Mouse (Mus musculus) testis, postnatal 10 days (tissue): ENCODE results near the gene Spast.
"Not testable (repeated sequence)": the region's sequence is repeated elsewhere in the genome, so short reads cannot be mapped to it uniquely, and the experiment has no call there.

ENCODE experiments used
- DNase-seq: peaks from one replicate; pipeline ENCODE4 v3.0.0; 2021; ENCODE audit warnings: low spot score

Spast gene

GRCm38 (mm10) chr17:74338937-74339804, at the start of gene Spast:
Gene Spast (plus strand): TSS chr17:74338987.
- DNase-seq = peak; percentile 81

- DNase-seq = no peak
These were observed 48.6 kb upstream of the Spast start for GRCm38 (mm10) chr17:74290198-74290597.

DNA sequence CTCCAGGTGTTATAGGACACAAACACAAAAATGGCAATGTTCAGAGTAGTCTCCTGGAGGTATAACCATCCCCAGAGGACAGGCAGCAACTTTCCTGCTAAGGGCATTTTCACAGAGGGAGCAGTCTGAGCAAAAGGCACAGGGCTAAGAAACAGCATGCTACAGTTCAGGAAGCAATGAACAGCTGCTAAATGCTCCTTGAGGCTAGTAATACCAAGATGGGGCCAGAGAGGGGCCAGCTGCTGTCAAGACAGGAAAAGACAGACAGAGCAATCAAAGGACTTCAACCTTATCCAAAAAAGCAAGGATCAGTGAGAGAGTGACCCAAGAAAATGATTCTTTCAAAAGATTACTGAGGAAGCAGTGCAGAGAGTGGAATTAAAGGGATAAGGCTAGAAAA, 47.9 kb upstream of the Spast start:
- no peak for DNase-seq

- no peak for DNase-seq
These were observed 47.0 kb upstream of the Spast start for GRCm38 (mm10) chr17:74291640-74292361.

DNA sequence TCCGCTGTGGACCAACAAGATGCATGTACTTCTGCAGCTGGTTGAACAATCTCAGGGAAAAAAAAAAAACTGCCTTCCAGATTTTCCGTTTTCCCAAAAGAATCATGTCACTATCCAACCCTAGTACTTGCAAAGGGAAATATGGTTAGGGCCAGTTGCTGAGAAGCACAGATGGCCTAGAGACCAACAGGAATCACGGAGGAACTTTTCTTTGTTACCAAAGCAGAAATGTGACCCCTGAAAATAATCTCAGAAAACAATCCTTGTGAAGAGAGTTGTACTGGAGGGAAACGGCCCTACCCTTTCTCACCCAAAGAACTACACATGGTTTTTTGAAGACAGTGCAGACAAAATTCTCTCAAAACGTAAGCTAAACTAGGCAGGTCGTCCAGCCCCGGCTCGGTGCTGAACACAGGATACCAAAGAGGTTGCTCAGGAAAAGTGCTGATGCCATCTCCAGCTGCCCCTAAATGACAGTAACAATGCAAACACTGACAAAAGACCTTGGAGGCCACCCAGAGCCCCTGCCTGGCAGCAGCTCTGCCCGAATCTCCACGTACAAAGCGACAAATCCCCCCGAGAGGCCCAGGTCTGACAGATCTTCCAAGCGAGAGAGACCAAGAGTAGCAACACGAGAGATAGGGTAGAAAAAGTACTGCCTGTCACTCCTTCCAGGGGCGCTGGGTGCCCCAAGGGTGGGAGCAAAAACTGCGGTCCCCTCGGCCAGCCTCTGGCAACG, 44.9 kb upstream of the Spast start:
- DNase-seq = peak; percentile 48

DNA sequence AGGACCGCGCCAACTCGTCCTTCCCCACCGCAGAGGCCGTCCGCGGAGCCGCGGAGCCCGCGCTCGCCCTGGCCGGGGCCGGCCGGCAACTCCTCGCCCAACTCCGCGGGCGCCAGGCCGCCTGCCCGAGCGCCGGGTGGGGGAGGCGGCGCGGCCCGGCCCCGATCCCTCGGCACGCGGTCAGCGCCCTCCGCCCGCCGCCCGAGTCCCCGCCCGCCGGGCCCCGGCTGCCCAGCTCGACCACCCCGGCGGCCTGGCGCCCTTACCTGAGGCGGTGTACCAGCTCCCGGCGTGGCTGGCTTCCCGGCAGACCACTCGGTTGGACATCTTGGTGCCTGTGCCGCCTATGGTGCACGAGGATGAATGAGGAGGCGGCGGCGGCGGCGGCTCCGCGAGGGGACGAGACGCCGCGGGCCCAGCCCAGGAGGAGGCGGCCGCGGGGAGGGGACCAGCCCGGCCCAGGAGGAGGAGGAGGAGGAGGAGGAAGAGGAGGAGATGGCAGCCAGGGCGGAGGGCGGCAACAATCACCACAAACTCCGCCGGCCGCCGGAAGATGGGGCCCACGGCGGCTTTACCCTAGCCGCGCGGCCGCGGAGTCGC, 44.3 kb upstream of the Spast start:
- peak; percentile 83 for DNase-seq

GRCm38 (mm10) chr17:74295026-74295970, 43.5 kb upstream of the Spast start, which contains the start of gene Memo1:
Gene Memo1 (minus strand): TSS chr17:74295521.
- DNase-seq = peak; percentile 89

- DNase-seq = no peak
These were observed 42.5 kb upstream of the Spast start for GRCm38 (mm10) chr17:74296076-74296823.

DNA sequence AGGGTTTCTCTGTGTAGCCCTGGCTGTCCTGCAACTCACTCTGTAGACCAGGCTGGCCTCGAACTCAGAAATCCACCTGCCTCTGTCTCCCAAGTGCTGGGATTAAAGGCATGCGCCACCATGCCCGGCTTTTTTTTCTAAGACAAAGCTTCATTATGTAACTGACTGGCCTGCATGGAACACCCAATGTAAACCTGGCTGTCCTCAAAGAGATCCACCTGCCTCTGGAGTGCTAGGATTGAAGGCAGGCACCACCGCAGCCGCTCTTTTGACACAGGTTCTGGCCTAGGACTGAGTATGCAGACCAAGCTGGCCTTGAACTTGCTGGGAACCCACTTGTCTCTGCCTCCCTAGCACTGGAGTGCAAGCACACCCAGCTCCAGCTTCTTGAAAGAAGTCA, 41.8 kb upstream of the Spast start:
- not testable (repeated sequence) for DNase-seq

DNA sequence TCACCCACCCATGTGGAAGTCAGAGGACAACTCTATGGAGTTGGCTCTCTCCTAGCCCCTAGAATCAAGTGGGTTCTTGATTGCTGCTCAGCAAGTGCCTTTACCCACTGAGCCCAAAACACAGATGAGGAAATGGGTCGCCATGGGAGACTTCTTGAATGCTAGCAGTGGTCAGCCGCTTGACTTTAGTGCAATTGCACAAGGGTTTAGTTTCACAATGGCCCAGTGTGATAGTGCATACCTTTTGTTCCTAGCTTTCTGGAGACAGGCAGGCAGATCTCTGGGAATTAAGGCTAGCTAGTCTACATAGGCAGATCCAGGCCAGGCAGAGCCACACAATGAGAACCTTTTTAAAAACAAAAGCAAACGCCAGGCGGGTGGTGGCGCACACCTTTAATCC, 38.7 kb upstream of the Spast start:
- DNase-seq = no peak

DNA sequence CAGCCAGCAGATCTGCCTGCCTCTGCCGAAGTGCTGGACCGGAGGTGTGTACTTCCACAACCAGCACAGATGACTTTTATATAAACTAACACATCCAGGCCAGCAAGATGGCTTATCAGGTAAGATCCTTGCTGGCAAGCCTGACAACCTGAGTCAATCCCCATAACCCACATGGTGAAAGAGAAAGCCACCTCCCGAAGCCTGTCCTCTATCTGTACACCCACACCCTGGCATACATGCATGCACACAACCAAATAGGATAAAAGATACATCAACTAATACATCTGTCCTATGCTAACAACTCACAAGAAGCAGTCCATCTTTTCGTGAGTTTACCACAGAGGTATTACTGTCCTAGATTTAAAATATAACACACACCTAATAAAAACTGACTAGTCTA, 34.7 kb upstream of the Spast start:
- no peak for DNase-seq

DNA sequence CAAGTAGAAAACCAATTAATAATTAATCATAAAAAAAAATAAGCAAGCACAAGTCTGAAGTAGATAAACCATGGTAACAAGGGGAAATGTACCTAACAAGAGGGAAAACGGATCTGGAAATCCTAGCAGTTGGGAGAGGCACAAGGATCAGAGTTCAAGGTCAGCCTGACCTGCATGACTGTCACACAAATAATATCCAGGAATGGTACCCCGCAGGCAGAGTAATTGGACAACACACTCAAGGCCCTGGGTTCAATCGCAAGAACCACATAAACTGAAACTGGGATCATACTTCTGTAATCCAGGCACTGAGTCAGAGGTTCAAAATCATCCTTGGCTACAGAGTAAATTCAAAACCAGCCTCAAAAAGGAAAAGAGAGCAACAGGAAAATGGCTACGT, 33.2 kb upstream of the Spast start:
- DNase-seq = no peak

- DNase-seq = no peak
These were observed 32.8 kb upstream of the Spast start for GRCm38 (mm10) chr17:74306021-74306420.

GRCm38 (mm10) chr17:74315445-74316308, 23.1 kb upstream of the Spast start:
- DNase-seq = no peak

DNA sequence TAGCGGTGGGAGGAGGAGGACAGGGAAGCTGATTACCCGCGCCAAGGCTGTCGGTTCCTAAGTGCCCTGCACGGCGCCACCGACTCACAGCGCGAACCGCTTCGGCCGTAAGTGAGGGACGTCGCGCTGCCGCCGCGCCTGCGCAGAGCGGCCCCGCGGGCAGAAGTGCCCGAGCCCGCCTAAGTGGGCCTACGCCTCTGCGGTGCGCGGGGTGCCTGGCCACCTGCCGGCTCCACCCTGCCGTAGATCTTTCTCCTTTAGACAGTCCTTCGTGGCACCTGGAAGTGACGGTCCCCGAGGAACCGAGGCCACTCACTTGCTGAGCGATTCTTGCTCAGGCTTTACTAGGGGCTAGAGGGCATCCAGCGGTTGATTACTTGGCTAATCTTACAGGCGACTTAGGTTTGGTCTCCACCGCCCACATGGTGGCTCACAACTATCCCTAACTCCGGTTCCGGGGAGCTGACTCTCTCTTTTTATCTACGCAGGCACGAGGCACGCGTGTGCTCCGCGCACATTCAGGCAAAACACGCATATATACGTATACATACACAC, 22.4 kb upstream of the Spast start:
- peak; percentile 90 for DNase-seq

GRCm38 (mm10) chr17:74318721-74319120, 20.1 kb upstream of the Spast start:
- no peak for DNase-seq

DNA sequence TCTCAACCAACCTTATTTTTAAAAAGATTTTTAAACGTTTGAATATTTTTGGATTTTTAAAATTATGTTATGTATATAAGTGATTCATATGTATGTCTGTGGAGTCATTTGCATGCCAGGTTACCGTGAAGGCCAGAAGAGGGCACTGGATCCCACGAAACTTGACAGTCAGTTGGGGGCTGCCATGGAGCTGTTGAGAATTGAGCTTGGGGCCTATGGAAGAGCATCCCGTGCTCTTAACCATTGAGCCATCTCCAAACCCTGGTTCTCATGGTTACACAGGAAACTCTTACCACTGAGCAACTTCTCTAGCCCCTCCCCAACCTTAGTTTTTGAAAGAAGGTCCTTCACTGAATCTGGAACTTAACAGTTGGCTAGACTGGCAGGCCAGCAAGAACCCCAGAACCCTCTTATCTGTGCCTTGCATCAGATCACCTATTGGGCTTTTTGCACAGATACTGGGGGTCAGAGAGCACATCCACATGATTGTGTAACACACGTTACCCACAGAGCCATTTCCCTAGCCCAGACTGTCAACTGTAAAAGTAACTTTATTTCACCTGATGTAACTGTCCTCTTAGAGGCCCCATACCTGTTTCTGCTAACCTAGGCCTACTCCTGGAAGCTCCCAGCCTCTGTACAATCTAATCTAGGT, 16.3 kb upstream of the Spast start:
- no peak for DNase-seq

- DNase-seq = no peak
These were observed 14.9 kb upstream of the Spast start, which contains the start of gene Dpy30 for GRCm38 (mm10) chr17:74323844-74324243. Gene Dpy30 (minus strand): TSS chr17:74323944.
